Mouse (Mus musculus): Measurements from ENCODE around the gene Il31ra.

Gene Il31ra

GRCm38 (mm10) chr13:112560554-112561138 lies 33.5 kb downstream of the Il31ra start:
- peak; percentile 58 for DNase-seq (ENCODE audit: low read depth)

GRCm38 (mm10) chr13:112556501-112556900 lies 37.7 kb downstream of the Il31ra start:
- no peak for DNase-seq (ENCODE audit: low read depth)

- DNase-seq (ENCODE audit: low read depth): no peak
Observed at GRCm38 (mm10) chr13:112553304-112553703, 40.9 kb downstream of the Il31ra start.

GRCm38 (mm10) chr13:112551641-112552548 lies 42.3 kb downstream of the Il31ra start:
- no peak for DNase-seq (ENCODE audit: low read depth)

- DNase-seq (ENCODE audit: low read depth): no peak
Observed at GRCm38 (mm10) chr13:112541223-112541975, 52.8 kb downstream of the Il31ra start.

GRCm38 (mm10) chr13:112540616-112541015 lies 53.5 kb downstream of the Il31ra start:
- no peak for DNase-seq (ENCODE audit: low read depth)

GRCm38 (mm10) chr13:112537065-112537464 lies 57.1 kb downstream of the Il31ra start:
- DNase-seq (ENCODE audit: low read depth): no peak

- DNase-seq (ENCODE audit: low read depth): no peak
Observed at GRCm38 (mm10) chr13:112536611-112537010, 57.5 kb downstream of the Il31ra start.

- DNase-seq (ENCODE audit: low read depth): no peak
Observed at GRCm38 (mm10) chr13:112533556-112533955, 60.6 kb downstream of the Il31ra start.

- no peak for DNase-seq (ENCODE audit: low read depth)
Observed at GRCm38 (mm10) chr13:112532235-112532634, 61.9 kb downstream of the Il31ra start.

GRCm38 (mm10) chr13:112529893-112530292 lies 64.3 kb downstream of the Il31ra start:
- peak; percentile 91 for DNase-seq (ENCODE audit: low read depth)

GRCm38 (mm10) chr13:112527186-112527585 lies 67.0 kb downstream of the Il31ra start:
- no peak for DNase-seq (ENCODE audit: low read depth)

- DNase-seq (ENCODE audit: low read depth): no peak
Observed at GRCm38 (mm10) chr13:112523346-112523970, 70.7 kb downstream of the Il31ra start.

- no peak for DNase-seq (ENCODE audit: low read depth)
Observed at GRCm38 (mm10) chr13:112522896-112523295, 71.3 kb downstream of the Il31ra start.

- DNase-seq (ENCODE audit: low read depth): no peak
Observed at GRCm38 (mm10) chr13:112522261-112522660, 71.9 kb downstream of the Il31ra start.

GRCm38 (mm10) chr13:112514546-112514945 lies 79.6 kb downstream of the Il31ra start:
- DNase-seq (ENCODE audit: low read depth): no peak

- DNase-seq (ENCODE audit: low read depth): no peak
Observed at GRCm38 (mm10) chr13:112512824-112513223, 81.3 kb downstream of the Il31ra start.

- no peak for DNase-seq (ENCODE audit: low read depth)
Observed at GRCm38 (mm10) chr13:112511810-112512209, 82.3 kb downstream of the Il31ra start.

GRCm38 (mm10) chr13:112511261-112511660 lies 82.9 kb downstream of the Il31ra start:
- no peak for DNase-seq (ENCODE audit: low read depth)

GRCm38 (mm10) chr13:112510437-112511212 lies 83.5 kb downstream of the Il31ra start:
- DNase-seq (ENCODE audit: low read depth): no peak

GRCm38 (mm10) chr13:112509465-112509864 lies 84.7 kb downstream of the Il31ra start:
- no peak for DNase-seq (ENCODE audit: low read depth)

All from fibroblast of lung, adult 2 months (primary cell).